In the genomic region with DNA sequence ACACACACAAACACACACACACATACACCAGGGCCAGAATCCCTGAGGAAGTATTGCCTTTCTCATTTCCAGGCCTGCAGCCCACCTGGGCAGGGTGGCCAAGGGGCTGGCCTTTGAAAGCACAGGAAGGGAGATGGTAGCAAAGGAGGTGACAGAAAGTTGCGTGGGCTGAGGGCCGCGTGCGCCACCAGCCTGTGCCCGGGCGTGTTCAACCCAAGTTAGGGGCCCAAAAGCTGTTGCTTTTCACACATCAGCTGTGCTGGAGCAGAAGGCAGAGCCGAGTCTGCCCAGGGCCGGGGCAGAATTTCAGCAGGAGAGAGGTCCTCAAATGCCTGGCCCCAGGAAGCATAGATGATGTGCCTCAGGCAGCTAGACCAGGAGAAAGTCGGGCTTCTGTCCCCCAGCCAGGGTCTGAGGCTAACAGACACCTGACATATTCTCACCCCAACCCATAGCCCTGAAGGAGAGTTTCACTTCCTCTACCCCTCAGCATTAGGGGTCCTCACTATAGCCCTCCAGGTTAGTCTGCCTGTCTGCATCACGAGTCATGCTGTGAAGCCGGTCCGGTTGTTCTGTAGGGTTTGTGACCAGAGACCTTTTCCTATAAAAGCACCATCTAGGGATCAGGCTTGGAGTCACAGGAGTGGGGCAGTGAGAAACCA, we compare ENCODE assay signal across 11 mouse cellular contexts. TPM values are rescaled to one million over a fixed set of nuclear protein-coding genes. Genes with fewer than 3 reads are reported as not detected.
DNase-seq lines count a peak whose midpoint lies in the region; ATAC-seq lines count a peak whose summit lies in the region.
"Had no signal": no experiment of that assay in that cellular context is flagged by ENCODE, and none has a peak within 500 bp of the region (broad histone marks: within the 10 kb centered on the region; RNA-seq: fewer than 3 reads in every experiment).

No protein-coding gene starts in this region.

- H3K27me3 ChIP-seq in forebrain, embryonic 10.5 days (ENCODE audit: poor library complexity, severe bottlenecking): peaks cover 64% of the 10 kb centered on the region
- H3K27me3 ChIP-seq in forebrain, embryonic 11.5 days (ENCODE audit: control insufficient read depth, insufficient read depth, low read length): peaks cover 3% of the 10 kb centered on the region; the same call in 1 of the 2 replicates
- H3K27me3 ChIP-seq: embryonic facial prominence, embryonic 15.5 days; liver, embryonic 15.5 days had no signal

- H3K4me2 ChIP-seq in forebrain, embryonic 11.5 days (ENCODE audit: low read depth, low read length, severe bottlenecking): no peak overlapping the region
- H3K4me2 ChIP-seq: liver, embryonic 15.5 days had no signal

- no peaks in the 10 kb centered on the region for H3K9me3 ChIP-seq in forebrain, embryonic 10.5 days
- no peaks in the 10 kb centered on the region for H3K9me3 ChIP-seq in forebrain, embryonic 11.5 days (ENCODE audit: control insufficient read depth, low read length)
- H3K9me3 ChIP-seq: embryonic facial prominence, embryonic 15.5 days; liver, embryonic 15.5 days had no signal

- H3K4me3 ChIP-seq in forebrain, embryonic 10.5 days: no peak overlapping the region
- no peak overlapping the region for H3K4me3 ChIP-seq in forebrain, embryonic 11.5 days (ENCODE audit: low read depth, low read length)
- no peak overlapping the region for H3K4me3 ChIP-seq in brown adipose tissue, adult 24 weeks (ENCODE audit: insufficient read depth, low read depth, low read length)
- H3K4me3 ChIP-seq: embryonic facial prominence, embryonic 15.5 days; heart, adult 2 months; liver, embryonic 15.5 days had no signal

- no peaks in the 10 kb centered on the region for H3K36me3 ChIP-seq in forebrain, embryonic 10.5 days (replicated peaks)
- no peaks in the 10 kb centered on the region for H3K36me3 ChIP-seq in forebrain, embryonic 11.5 days (ENCODE audit: control insufficient read depth, insufficient read depth, low read length)
- H3K36me3 ChIP-seq: embryonic facial prominence, embryonic 15.5 days; liver, embryonic 15.5 days had no signal

- WGBS in forebrain, embryonic 10.5 days: 73% methylated on average over 12 of the region's 12 CpGs
- WGBS in forebrain, embryonic 11.5 days: 71% methylated on average over 12 of the region's 12 CpGs

- H3K4me1 ChIP-seq in forebrain, embryonic 10.5 days: peaks cover 70% of the 10 kb centered on the region
- peaks cover 22% of the 10 kb centered on the region for H3K4me1 ChIP-seq in forebrain, embryonic 11.5 days (replicated peaks; ENCODE audit: control insufficient read depth, insufficient read depth, low read length)
- peaks cover 47% of the 10 kb centered on the region for H3K4me1 ChIP-seq in brown adipose tissue, adult 24 weeks (ENCODE audit: control insufficient read depth, insufficient read depth, insufficient read length, low read length)

- no peak for DNase-seq in forebrain, embryonic 10.5 days (ENCODE audit: extremely low spot score, low spot score)
- no peak for DNase-seq in forebrain, embryonic 11.5 days (ENCODE audit: low spot score)
- DNase-seq in left cerebral cortex, postnatal 36 days (ENCODE audit: low spot score in 2 of 2): peak; percentile 54 to 63
- DNase-seq in left cerebral cortex, adult 11 months (ENCODE audit: low spot score): no peak
- peak; percentile 80 to 83 for DNase-seq in layer of hippocampus, postnatal 14 days (ENCODE audit: low spot score in 2 of 2)
- no peak for DNase-seq in cerebellum, adult 8-10 months
- DNase-seq: heart, adult 2 months had no signal

- intact Hi-C loops in left cerebral cortex, postnatal 36 days (cut with DNase I): no loop called here

- H3K9ac ChIP-seq in forebrain, embryonic 11.5 days (ENCODE audit: low read length): no peak overlapping the region
- H3K9ac ChIP-seq: embryonic facial prominence, embryonic 15.5 days; liver, embryonic 15.5 days had no signal

- H3K27ac ChIP-seq in forebrain, embryonic 10.5 days: peak overlapping the region; percentile 74; the same call in 1 of the 2 replicates
- no peak overlapping the region for H3K27ac ChIP-seq in forebrain, embryonic 11.5 days (ENCODE audit: low read depth, low read length)
- H3K27ac ChIP-seq in brown adipose tissue, adult 24 weeks (replicated peaks; ENCODE audit: low read depth, low read length): peak overlapping the region; percentile 14; the same call in 1 of the 2 replicates
- H3K27ac ChIP-seq: embryonic facial prominence, embryonic 15.5 days; heart, adult 2 months; liver, embryonic 15.5 days had no signal

- ATAC-seq in forebrain, embryonic 11.5 days (replicated peaks; ENCODE audit: low FRiP score): no peak
- no peak for ATAC-seq in erythroblast, adult 5-6 weeks (replicated peaks; ENCODE audit: low FRiP score, poor library complexity, severe bottlenecking)

RNA-seq across cellular contexts. Expression of a gene that starts 28.1 kb away (rescaled TPM):
- polyA plus RNA-seq in forebrain, embryonic 10.5 days (2016; fragmentation: Nextera tagmentation; extraction: Ambion mirVana): 1.7 and 1.9 TPM in 2 replicates
- 1.9 and 2.5 TPM in 2 replicates for polyA plus RNA-seq in forebrain, embryonic 11.5 days (2014; fragmentation: Nextera tagmentation; extraction: Ambion mirVana)
- 10 to 100 TPM; 92.4 to 94.3 TPM for total RNA-seq in left cerebral cortex, postnatal 36 days (2021)
- 11.9 and 14.2 TPM in 2 replicates for polyA plus RNA-seq in brown adipose tissue, adult 24 weeks (2012; ENCODE audit: insufficient read depth, insufficient read length, missing spikeins)
- total RNA-seq in layer of hippocampus, postnatal 14 days (2021): 100 to 1,000 TPM; 131 to 134 TPM
- not detected in 2 replicates for total RNA-seq in erythroblast, adult 5-6 weeks (2015; ENCODE audit: low replicate concordance)
- not detected in 2 replicates for total RNA-seq in erythroblast, adult 5-6 weeks (2017; ENCODE audit: low replicate concordance)

RNA-seq across cellular contexts. Expression of a gene that starts 36.1 kb away (rescaled TPM):
- 2.1 and 2.9 TPM in 2 replicates for polyA plus RNA-seq in forebrain, embryonic 10.5 days (2016; fragmentation: Nextera tagmentation; extraction: Ambion mirVana)
- polyA plus RNA-seq in forebrain, embryonic 11.5 days (2014; fragmentation: Nextera tagmentation; extraction: Ambion mirVana): 1.8 and 2.1 TPM in 2 replicates
- 10 to 100 TPM; 17.1 to 18.9 TPM for total RNA-seq in left cerebral cortex, postnatal 36 days (2021)
- polyA plus RNA-seq in brown adipose tissue, adult 24 weeks (2012; ENCODE audit: insufficient read depth, insufficient read length, missing spikeins): 0.44 and 0.50 TPM in 2 replicates
- 10 to 100 TPM; 29.6 to 31.2 TPM for total RNA-seq in layer of hippocampus, postnatal 14 days (2021)
- not detected in 2 replicates for total RNA-seq in erythroblast, adult 5-6 weeks (2015; ENCODE audit: low replicate concordance)
- 0.42 TPM in 1 of 2 replicates, not detected in the other for total RNA-seq in erythroblast, adult 5-6 weeks (2017; ENCODE audit: low replicate concordance)

Comparison
In these comparisons a context has a peak if more than half of its experiments do, and no peak if none do; other contexts are left out.
1. DNase-seq: peak in left cerebral cortex, postnatal 36 days (2 of 2) and layer of hippocampus, postnatal 14 days (2 of 2); none in forebrain, embryonic 10.5 days (single experiment), forebrain, embryonic 11.5 days (single experiment), left cerebral cortex, adult 11 months (single experiment) and cerebellum, adult 8-10 months (single experiment).
2. RNA of a gene that starts 28.1 kb away (total RNA-seq): 131 to 134 TPM in layer of hippocampus, postnatal 14 days and 92.4 to 94.3 TPM in left cerebral cortex, postnatal 36 days; not detected in erythroblast, adult 5-6 weeks; every median in the first group is over 10 times any median in the second.
3. RNA of a gene that starts 36.1 kb away (total RNA-seq): 29.6 to 31.2 TPM in layer of hippocampus, postnatal 14 days and 17.1 to 18.9 TPM in left cerebral cortex, postnatal 36 days; 0.42 TPM in erythroblast, adult 5-6 weeks; every median in the first group is over 10 times any median in the second.